Mouse (Mus musculus) ES-Bruce4 (cell line): Measurements from ENCODE around the gene B3galnt1.

Experiments used
- CTCF ChIP-seq: IDR thresholded peaks from one replicate; pipeline ENCODE4 v1.8.1; 2011; ENCODE audit warnings: low read depth, low read length
- EP300 ChIP-seq: IDR thresholded peaks from 2 replicates; pipeline ENCODE4 v1.6.1; 2011; ENCODE audit warnings: low read depth, low read length; ENCODE audit not compliant: insufficient read depth
- POLR2A ChIP-seq: IDR thresholded peaks from one replicate; pipeline ENCODE4 v1.8.1; 2011; ENCODE audit warnings: low read length; ENCODE audit not compliant: insufficient read depth

DNA sequence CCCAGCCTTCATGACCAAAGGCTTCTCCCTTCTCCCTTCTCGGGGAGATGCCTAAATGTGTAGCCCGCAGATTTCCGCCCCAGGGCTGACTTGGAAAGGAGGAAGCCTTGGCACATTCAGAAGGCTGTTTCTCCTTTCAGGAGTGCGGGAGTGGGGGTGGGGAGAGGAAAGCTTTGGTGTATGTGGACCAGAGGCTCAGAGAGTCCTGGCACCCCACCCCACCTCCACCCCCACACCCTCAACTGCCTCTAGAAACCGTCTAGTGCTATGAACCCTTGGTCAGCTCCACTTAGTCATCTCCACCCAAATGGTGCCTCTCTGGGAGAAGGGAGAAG is 373 bp upstream of the B3galnt1 start:
- TF ChIP-seq CTCF: no peak
- no peak for TF ChIP-seq EP300
- TF ChIP-seq POLR2A: no peak
